Mouse (Mus musculus) hindbrain, postnatal 0 days (tissue): Measurements from ENCODE around the gene Fut9. TPM values are rescaled to one million over a fixed set of nuclear protein-coding genes. Genes with fewer than 3 reads are reported as not detected.

Experiments used
- ATAC-seq: fragments of 200-750 bp; cut with Nextera tagmentation; 2 replicates; pipeline ENCODE4 v1.8.0; 2017; ENCODE audit warnings: mild to moderate bottlenecking, moderate TSS enrichment, moderate library complexity
- DNase-seq: peaks from one replicate; pipeline ENCODE4 v3.0.0-alpha.2; 2015; ENCODE audit warnings: low spot score
- H3K27ac ChIP-seq: fragments of 300-500 bp; sonication (generic); 2 replicates; pipeline ENCODE4 v1.5.1; 2014; ENCODE audit warnings: mild to moderate bottlenecking
- H3K27me3 ChIP-seq: fragments of 300-500 bp; sonication (generic); 2 replicates; pipeline ENCODE4 v1.6.1; 2014; ENCODE audit warnings: low read length, mixed read lengths; ENCODE audit not compliant: insufficient read depth
- H3K36me3 ChIP-seq: fragments of 300-500 bp; sonication (generic); 2 replicates; pipeline ENCODE4 v1.6.1; 2014; ENCODE audit warnings: low read length, mixed read lengths; ENCODE audit not compliant: insufficient read depth
- H3K4me1 ChIP-seq: fragments of 300-500 bp; sonication (generic); 2 replicates; pipeline ENCODE4 v1.6.1; 2014; ENCODE audit warnings: antibody characterized with exemption, low read length, mixed read lengths; ENCODE audit not compliant: insufficient read depth
- H3K4me2 ChIP-seq: fragments of 300-500 bp; sonication (generic); 2 replicates; pipeline ENCODE4 v1.6.1; 2014; ENCODE audit warnings: low read depth, mild to moderate bottlenecking, low read length, moderate library complexity, mixed read lengths
- H3K4me3 ChIP-seq: fragments of 300-500 bp; sonication (generic); 2 replicates; pipeline ENCODE4 v1.5.1; 2014; ENCODE audit warnings: low read length
- H3K9ac ChIP-seq: fragments of 300-500 bp; sonication (generic); replicated peaks from 2 replicates; pipeline ENCODE4 v1.6.1; 2014; ENCODE audit warnings: mild to moderate bottlenecking, low read length, moderate library complexity, mixed read lengths
- H3K9me3 ChIP-seq: fragments of 300-500 bp; sonication (generic); 2 replicates; pipeline ENCODE4 v1.6.1; 2016; ENCODE audit warnings: low read length, mixed read lengths
- CTCF ChIP-seq: IDR thresholded peaks from 2 replicates; pipeline ENCODE4 v1.5.1; 2016; ENCODE audit warnings: antibody characterized with exemption, control low read depth, low read depth
- WGBS: fragments of 180-500 bp; shearing (Covaris S2); extraction: QIAGEN DNeasy Blood & Tissue Kit; methylation state at CpG from one replicate; pipeline ENCODE4 v1.1.7; 2014; 5-methylcytosine and 5-hydroxymethylcytosine counted together
- polyA plus RNA-seq: library from polyadenylated mRNA; unstranded; fragments of >200 nt; fragmentation: Nextera tagmentation; extraction: Ambion mirVana; gene quantifications from 2 replicates; pipeline ENCODE4 v1.2.1, GENCODE M21; 2015
- total RNA-seq: library from RNA; depleted of rRNA; stranded (reverse); fragments of >200 nt; gene quantifications from 2 replicates; pipeline ENCODE4 v1.2.3, GENCODE M21; 2014

Fut9 gene
- total and polyA plus RNA-seq, 2 experiments from 2014 or later = 21.5 to 38.0 TPM

DNA sequence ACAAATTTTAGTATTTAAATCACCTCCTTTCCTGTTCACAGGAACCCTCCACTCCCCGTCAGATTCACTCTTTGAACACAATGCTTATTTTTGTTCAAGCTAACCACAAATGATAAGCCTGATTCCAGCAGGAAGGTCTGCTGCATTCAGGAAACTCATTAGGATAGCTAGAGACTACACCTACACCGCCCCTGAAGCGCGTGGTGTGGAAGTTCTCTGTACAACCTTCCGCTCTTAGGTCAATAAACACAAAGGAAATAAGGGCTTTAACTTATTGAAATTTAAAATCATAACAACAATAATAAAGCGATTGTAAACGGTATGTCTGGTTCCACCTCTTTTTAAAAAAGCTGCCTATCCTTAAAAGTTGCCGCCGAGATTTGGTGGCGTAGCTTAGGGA, 1.6 kb downstream of the Fut9 start:
- Histone ChIP-seq H3K4me2 (peak overlapping the region; percentile 74), H3K4me3 (peak overlapping the region; percentile 82), H3K27me3 (no peaks in the 10 kb centered on the region), H3K36me3 (no peaks in the 10 kb centered on the region), H3K9me3 (no peaks in the 10 kb centered on the region), H3K27ac (no peak overlapping the region), H3K4me1 (peaks cover 3% of the 10 kb centered on the region; the same call in 1 of the 2 replicates), H3K9ac (peak overlapping the region; percentile 82)
- WGBS = 8% methylated on average over 10 of the region's 10 CpGs
- no peak for ATAC-seq
- peak; percentile 46 for DNase-seq
- TF ChIP-seq CTCF = no peak

GRCm38 (mm10) chr4:25796149-25796548, 3.9 kb downstream of the Fut9 start:
- H3K9ac ChIP-seq = no peak overlapping the region
- H3K27me3 ChIP-seq = no peaks in the 10 kb centered on the region
- ATAC-seq (no peak), DNase-seq (no peak)
- no peak overlapping the region for H3K4me3 ChIP-seq
- 42% methylated on average over 3 of the region's 3 CpGs for WGBS
- H3K4me1 ChIP-seq = peaks cover 3% of the 10 kb centered on the region; the same call in 1 of the 2 replicates
- H3K4me2 ChIP-seq = peak overlapping the region; percentile 27
- H3K9me3 ChIP-seq = no peaks in the 10 kb centered on the region
- no peaks in the 10 kb centered on the region for H3K36me3 ChIP-seq
- no peak overlapping the region for H3K27ac ChIP-seq
- TF ChIP-seq CTCF = no peak

DNA sequence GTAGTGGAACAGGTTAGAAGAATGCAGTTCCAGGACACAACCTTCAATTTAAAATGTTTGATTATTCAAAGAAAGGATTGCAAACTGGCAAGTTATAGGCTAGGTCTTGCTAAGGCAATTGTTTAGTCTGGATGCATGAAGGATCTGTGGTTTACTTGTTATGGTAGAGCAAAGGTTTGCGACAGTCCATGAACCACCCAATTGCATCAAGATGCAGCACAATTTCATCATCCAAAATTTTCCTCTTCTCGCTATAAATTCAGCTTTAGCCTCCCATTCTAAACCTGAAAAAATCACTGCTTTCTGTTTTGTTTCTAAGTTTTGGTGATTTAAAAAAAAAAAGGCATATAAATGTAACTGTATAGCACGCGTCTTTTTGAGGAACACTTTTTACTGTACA, 14.8 kb downstream of the Fut9 start:
- DNase-seq (no peak), ATAC-seq (no peak)
- no peak overlapping the region for H3K9ac ChIP-seq
- no peaks in the 10 kb centered on the region for H3K4me1 ChIP-seq
- no peaks in the 10 kb centered on the region for H3K36me3 ChIP-seq
- no peak overlapping the region for H3K27ac ChIP-seq
- TF ChIP-seq CTCF = no peak
- 99% methylated on average over 4 of the region's 4 CpGs for WGBS
- H3K9me3 ChIP-seq = no peaks in the 10 kb centered on the region
- H3K27me3 ChIP-seq = no peaks in the 10 kb centered on the region
- H3K4me3 ChIP-seq = no peak overlapping the region
- H3K4me2 ChIP-seq = no peak overlapping the region

DNA sequence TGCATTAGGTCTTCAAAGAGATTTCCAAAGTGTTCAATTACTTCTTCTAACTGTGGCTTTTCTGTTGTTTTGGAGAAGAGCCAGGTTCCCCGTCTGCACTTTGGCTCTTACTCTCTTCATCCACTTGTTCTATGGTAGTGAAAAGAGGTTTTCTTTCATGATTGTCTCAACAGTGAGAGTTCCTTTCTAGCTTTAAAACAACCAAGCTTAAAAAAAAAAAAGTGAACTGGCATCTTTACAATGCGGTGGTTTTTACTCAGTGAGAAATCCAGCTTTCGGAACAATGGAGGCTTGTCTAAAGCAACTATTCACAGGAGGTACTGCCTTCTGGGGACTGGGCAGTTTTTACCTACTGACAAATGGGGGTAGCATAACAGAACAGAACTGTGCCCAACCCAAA, 31.4 kb downstream of the Fut9 start:
- Histone ChIP-seq H3K27me3 (no peaks in the 10 kb centered on the region), H3K4me2 (no peak overlapping the region; the same call in 1 of the 2 replicates), H3K4me3 (no peak overlapping the region), H3K9ac (no peak overlapping the region), H3K36me3 (no peaks in the 10 kb centered on the region), H3K4me1 (no peaks in the 10 kb centered on the region), H3K27ac (peak overlapping the region; percentile 46), H3K9me3 (no peaks in the 10 kb centered on the region)
- TF ChIP-seq CTCF = no peak
- peak; percentile 73 for DNase-seq
- WGBS = 21% methylated on average over 3 of the region's 3 CpGs
- peak; percentile 64; the same call in 1 of the 2 replicates for ATAC-seq

DNA sequence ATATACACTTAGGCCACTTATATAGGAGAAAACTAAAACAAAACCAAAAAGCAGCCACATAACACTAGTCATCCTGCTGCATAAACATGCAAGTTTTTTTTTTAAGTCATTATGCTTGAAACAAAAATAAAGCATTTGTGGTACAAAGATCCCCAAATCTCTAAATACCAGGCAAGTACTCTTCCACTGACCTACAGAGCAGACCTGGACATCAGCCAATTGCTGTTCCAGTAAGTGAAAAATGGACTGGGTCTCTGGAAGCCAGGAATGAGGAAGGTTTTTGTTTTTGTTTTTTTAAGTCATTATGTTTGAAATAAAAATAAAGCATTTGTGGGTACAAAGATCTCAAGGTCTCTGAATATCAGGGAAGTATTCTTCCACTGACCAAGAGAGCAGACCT, 37.0 kb downstream of the Fut9 start:
- H3K4me2 ChIP-seq = no peak overlapping the region
- H3K4me1 ChIP-seq = no peaks in the 10 kb centered on the region
- H3K9me3 ChIP-seq = no peaks in the 10 kb centered on the region
- no peak overlapping the region for H3K9ac ChIP-seq
- DNase-seq (peak; percentile 13), ATAC-seq (no peak)
- H3K4me3 ChIP-seq = no peak overlapping the region
- H3K27me3 ChIP-seq = no peaks in the 10 kb centered on the region
- no peak overlapping the region for H3K27ac ChIP-seq
- TF ChIP-seq CTCF = no peak
- H3K36me3 ChIP-seq = no peaks in the 10 kb centered on the region

- H3K4me3 ChIP-seq = no peak overlapping the region
- H3K4me1 ChIP-seq = no peaks in the 10 kb centered on the region
- ATAC-seq = no peak
- 67% methylated on average over 4 of the region's 5 CpGs for WGBS
- no peak overlapping the region for H3K9ac ChIP-seq
- DNase-seq = no peak
- TF ChIP-seq CTCF = no peak
- H3K27me3 ChIP-seq = no peaks in the 10 kb centered on the region
- no peaks in the 10 kb centered on the region for H3K9me3 ChIP-seq
- no peaks in the 10 kb centered on the region for H3K36me3 ChIP-seq
- no peak overlapping the region for H3K4me2 ChIP-seq
- H3K27ac ChIP-seq = no peak overlapping the region
Observed at GRCm38 (mm10) chr4:25757909-25758548, 42.0 kb downstream of the Fut9 start.

GRCm38 (mm10) chr4:25741553-25741952, 58.5 kb downstream of the Fut9 start:
- ATAC-seq (no peak), DNase-seq (no peak)
- no peak overlapping the region for H3K9ac ChIP-seq
- no peaks in the 10 kb centered on the region for H3K36me3 ChIP-seq
- H3K4me3 ChIP-seq = no peak overlapping the region
- no peaks in the 10 kb centered on the region for H3K4me1 ChIP-seq
- H3K27me3 ChIP-seq = no peaks in the 10 kb centered on the region
- no peaks in the 10 kb centered on the region for H3K9me3 ChIP-seq
- 50% methylated on average over 5 of the region's 5 CpGs for WGBS
- no peak for TF ChIP-seq CTCF
- H3K27ac ChIP-seq = no peak overlapping the region
- no peak overlapping the region for H3K4me2 ChIP-seq
